Mouse (Mus musculus) cerebellum, adult 2 months (tissue): ENCODE data around the gene Ddx4. TPM values are rescaled to one million over a fixed set of nuclear protein-coding genes. Genes with fewer than 3 reads are reported as not detected.
"Not testable (repeated sequence)": the region's sequence is repeated elsewhere in the genome, so short reads cannot be mapped to it uniquely, and the experiment has no call there.

Experiments used
- DNase-seq, 2 experiments: peaks; one replicate each; pipeline ENCODE4 v3.0.0; 2021
- H3K27ac ChIP-seq: fragments of 200-500 bp; 2 replicates; pipeline ENCODE4 v1.5.1; 2012; ENCODE audit warnings: low read length, control low read depth, inconsistent platforms; ENCODE audit not compliant: insufficient read depth
- H3K27me3 ChIP-seq: fragments of 200-500 bp; 2 replicates; pipeline ENCODE4 v1.6.1; 2012; ENCODE audit warnings: inconsistent platforms, mild to moderate bottlenecking, low read length, moderate library complexity; ENCODE audit not compliant: control insufficient read depth, insufficient read depth
- H3K4me1 ChIP-seq: fragments of 200-500 bp; 2 replicates; pipeline ENCODE4 v1.6.1; 2011; ENCODE audit warnings: low read length; ENCODE audit not compliant: control insufficient read depth, insufficient read depth
- H3K4me3 ChIP-seq: fragments of 200-500 bp; replicated peaks from 2 replicates; pipeline ENCODE3; 2011; ENCODE audit warnings: mild to moderate bottlenecking, low read depth, low read length, control low read depth; ENCODE audit not compliant: insufficient read depth
- CTCF ChIP-seq: fragments of 200-500 bp; IDR thresholded peaks from 2 replicates; pipeline ENCODE4 v1.5.1; 2011; ENCODE audit warnings: low read depth, mild to moderate bottlenecking, control low read depth, low read length, moderate library complexity, borderline replicate concordance; ENCODE audit not compliant: insufficient read depth
- POLR2A ChIP-seq: fragments of 200-500 bp; IDR thresholded peaks from 2 replicates; pipeline ENCODE4 v1.6.1; 2011; ENCODE audit warnings: low read length, control low read depth, borderline replicate concordance; ENCODE audit not compliant: insufficient read depth
- WGBS: fragments of 180-500 bp; shearing (Covaris S2); methylation state at CpG from one replicate; pipeline ENCODE4 v1.1.7; 2018; 5-methylcytosine and 5-hydroxymethylcytosine counted together
- polyA plus RNA-seq: library from polyadenylated mRNA; depleted of rRNA; stranded (reverse); fragments of >200 nt; gene quantifications from 2 replicates; pipeline ENCODE4 v1.2.3, GENCODE M21; 2012

The Ddx4 gene
- polyA plus RNA-seq, 1 experiment = 1.1 TPM

DNA sequence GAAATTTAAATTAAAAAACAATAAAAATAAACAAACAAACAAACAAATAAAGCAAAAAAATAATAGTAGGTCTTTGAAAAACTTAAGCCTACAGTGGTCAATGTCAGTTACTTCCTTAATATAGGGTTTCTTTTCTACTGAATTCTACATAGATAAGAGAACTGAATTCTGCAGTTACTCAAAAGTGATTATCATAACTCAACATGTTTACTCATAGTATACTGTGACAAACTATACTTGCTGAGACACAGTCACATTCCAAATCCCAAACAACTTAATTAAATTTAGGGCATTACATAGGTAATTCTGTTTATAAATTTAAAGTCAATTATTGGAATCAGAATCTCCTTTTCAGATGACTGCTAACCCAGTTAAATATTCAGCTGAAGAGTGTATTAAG, 62.6 kb downstream of the Ddx4 start:
- TF ChIP-seq CTCF (no peak), POLR2A (no peak)
- DNase-seq = no peak
- no peaks in the 10 kb centered on the region for H3K4me1 ChIP-seq
- no peak overlapping the region for H3K27ac ChIP-seq
- H3K4me3 ChIP-seq = no peak overlapping the region
- H3K27me3 ChIP-seq = no peaks in the 10 kb centered on the region

DNA sequence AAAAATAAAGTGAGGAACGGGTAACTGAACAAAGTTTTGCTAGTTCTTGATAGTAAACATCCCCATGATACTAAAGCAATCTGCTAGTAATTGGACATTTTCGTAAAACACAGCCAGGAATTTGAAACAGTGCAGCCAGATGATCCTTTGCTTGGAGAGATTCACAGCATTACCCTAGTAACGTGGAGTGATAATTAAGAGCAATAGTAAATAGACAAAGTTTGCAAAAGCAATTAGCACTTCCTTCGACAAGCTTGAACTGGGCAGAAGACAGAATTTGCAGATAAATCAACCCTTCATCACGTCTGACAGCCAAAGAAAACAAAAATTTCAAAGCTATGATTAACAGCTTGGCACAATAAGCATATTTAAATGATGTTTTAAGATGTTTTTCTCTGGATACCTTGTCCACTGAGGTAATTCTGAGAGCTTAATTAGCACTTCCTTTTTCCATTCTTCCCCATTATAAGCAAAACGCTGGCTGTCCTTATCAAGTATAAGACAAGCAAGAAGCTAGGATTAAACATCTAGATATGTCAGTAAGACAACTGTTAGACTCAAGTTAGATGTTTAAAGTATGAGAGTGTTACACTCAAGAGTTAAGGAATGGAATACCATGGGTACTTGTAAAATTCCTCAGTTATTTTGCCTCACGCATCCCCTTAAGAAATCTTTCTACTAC, 67.6 kb downstream of the Ddx4 start:
- Histone ChIP-seq H3K4me1 (no peaks in the 10 kb centered on the region), H3K4me3 (no peak overlapping the region), H3K27ac (no peak overlapping the region), H3K27me3 (no peaks in the 10 kb centered on the region)
- no peak for DNase-seq
- TF ChIP-seq CTCF (no peak), POLR2A (no peak)
- 81% methylated on average over 7 of the region's 7 CpGs for WGBS

DNA sequence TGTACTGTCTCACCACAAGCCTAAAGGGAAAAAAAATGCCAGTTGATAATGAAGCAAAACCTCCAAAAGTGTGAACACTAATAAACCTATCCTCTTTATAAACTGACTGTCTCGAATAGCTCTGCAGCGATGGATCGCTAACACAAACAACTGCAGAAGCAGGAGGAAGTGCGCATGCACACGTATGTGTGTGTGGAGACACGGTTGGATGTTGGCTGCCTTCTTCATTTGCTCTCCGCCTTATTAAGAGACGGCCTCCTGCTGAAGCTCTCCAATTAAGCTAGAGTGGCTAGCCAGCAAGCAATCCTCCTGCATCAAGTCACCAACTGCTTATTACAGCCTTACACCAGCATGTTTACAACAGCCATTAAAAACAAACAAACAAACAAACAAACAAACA, 70.0 kb downstream of the Ddx4 start:
- no peaks in the 10 kb centered on the region for H3K4me1 ChIP-seq
- no peak for TF ChIP-seq POLR2A
- TF ChIP-seq CTCF = no peak
- no peak for DNase-seq
- H3K27ac ChIP-seq = no peak overlapping the region
- no peaks in the 10 kb centered on the region for H3K27me3 ChIP-seq
- no peak overlapping the region for H3K4me3 ChIP-seq
- WGBS = 24% methylated on average over 8 of the region's 8 CpGs

DNA sequence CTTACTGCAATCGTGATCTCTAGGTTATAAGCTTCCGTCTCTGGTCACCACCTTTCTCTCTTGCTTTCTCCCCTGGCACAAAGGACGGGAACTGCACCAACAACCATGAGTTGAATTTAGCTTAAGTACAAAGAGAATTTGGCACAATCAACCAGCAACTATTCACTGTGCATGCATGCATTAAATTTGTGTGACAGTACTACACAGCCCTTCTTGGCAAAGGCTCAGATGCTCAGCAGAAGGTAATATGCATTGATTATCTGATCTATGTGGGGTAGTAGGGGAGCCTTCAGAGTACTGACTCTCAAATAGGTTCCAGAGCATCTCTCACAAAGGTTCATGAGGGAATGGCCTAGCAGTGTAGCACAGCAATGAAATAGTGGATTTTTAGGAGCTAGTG, 70.5 kb downstream of the Ddx4 start:
- TF ChIP-seq CTCF (no peak), POLR2A (no peak)
- 29% methylated on average over 3 of the region's 3 CpGs for WGBS

DNA sequence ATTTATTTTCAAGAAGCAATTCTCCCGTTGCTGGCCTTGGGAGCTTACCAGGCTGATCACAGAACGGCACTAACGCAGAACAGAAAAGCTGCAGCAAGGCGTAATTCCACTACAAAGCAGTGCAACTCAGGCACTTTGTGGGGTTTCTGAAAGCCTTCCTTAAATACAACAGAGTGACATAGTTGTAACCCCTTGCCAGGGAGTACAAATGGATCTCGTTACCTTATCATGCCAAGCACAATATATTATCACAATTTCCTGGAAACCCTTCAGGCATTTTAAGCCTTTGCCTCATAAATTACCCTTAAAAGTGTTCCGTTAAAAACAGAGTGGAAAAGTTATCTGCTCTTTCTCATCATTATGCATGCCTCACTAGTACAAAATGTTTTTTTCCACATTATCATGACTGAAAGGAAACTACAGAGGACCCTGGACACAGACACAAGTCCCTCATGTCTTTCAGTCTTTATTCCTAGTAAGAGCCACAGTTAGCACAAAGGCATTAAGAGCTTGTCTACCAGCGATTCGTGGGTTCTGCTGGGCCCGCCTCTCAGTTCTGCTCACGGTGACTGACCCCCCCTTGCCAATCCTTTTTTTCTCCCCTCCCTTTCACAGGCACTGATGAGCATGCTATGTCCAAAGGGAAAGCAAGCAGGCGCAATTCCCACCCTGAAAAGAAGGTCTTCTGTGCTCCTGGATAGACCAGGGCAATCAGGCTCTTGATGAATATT, 71.5 kb downstream of the Ddx4 start:
- 71% methylated on average over 11 of the region's 11 CpGs for WGBS
- H3K27me3 ChIP-seq = no peaks in the 10 kb centered on the region
- H3K27ac ChIP-seq = no peak overlapping the region
- H3K4me1 ChIP-seq = no peaks in the 10 kb centered on the region
- DNase-seq = no peak
- no peak for TF ChIP-seq CTCF
- no peak for TF ChIP-seq POLR2A
- no peak overlapping the region for H3K4me3 ChIP-seq

More for the DNA sequence above, 70.5 kb downstream of the Ddx4 start:
- Histone ChIP-seq H3K27me3 (no peaks in the 10 kb centered on the region), H3K27ac (no peak overlapping the region), H3K4me3 (no peak overlapping the region), H3K4me1 (no peaks in the 10 kb centered on the region)
- DNase-seq = no peak

DNA sequence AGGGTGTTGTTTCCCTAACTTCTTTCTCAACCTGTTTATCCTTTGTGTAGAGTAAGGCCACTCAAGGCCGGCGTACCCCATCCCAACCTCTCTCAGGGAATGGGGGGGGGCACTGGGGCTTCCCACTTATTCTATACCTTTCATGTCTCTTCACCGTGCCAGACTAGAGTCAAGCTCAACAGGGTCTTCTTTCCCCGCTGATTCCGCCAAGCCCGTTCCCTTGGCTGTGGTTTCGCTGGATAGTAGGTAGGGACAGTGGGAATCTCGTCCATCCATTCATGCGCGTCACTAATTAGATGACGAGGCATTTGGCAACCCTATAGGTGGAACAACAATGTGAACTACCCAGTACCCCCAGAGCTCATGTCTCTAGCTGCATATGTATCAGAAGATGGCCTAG, 74.2 kb downstream of the Ddx4 start:
- WGBS = 75% methylated on average over 11 of the region's 11 CpGs
- H3K27ac ChIP-seq = not testable (repeated sequence)

DNA sequence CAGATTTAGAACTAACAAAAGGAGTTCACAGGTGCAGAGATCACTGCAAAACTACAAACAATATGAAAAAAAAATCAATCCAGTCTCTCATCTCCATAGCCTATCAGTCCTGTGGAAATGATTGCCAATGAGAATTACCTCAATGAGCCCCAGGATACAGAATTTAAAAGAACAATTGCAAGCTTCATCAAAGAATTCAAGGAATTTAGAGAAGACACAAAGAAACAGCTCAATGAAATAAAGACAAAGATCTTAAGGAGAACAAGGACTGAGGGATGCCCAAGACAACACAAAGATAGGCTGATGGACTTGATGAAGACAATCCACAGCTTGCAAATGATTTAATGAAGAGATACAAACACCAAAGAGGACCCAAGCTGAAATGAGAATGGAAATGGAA, 78.5 kb downstream of the Ddx4 start:
- H3K4me3 ChIP-seq = no peak overlapping the region
- H3K4me1 ChIP-seq = no peaks in the 10 kb centered on the region
- DNase-seq = no peak
- H3K27ac ChIP-seq = no peak overlapping the region
- TF ChIP-seq CTCF (no peak), POLR2A (no peak)
- H3K27me3 ChIP-seq = no peaks in the 10 kb centered on the region

More for the DNA sequence above, 74.2 kb downstream of the Ddx4 start:
- H3K27me3 ChIP-seq, H3K4me1 ChIP-seq, H3K4me3 ChIP-seq: not testable (repeated sequence)
- peak; percentile 100 for DNase-seq

DNA sequence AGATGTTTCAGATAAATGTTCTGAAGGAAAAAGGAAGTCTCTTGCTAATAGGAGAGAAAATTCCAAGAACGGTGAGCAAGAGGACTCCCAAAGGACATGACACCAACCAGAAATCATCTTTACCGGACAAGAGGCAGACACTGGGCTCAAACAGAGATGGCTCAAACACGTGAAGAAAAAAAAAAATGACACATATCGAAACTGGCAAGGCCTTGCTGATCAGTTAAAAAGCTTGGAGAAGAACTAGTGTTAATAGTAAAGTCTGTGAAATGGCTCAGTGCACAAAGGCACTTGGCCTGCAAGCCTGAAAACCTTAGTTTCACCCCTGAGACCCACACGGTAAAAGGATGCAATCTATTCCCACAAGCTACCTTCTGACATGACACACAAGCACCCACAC, 81.5 kb downstream of the Ddx4 start:
- TF ChIP-seq POLR2A (no peak), CTCF (no peak)
- WGBS = 68% methylated on average over 5 of the region's 5 CpGs
- DNase-seq = no peak

More for the DNA sequence above, 81.5 kb downstream of the Ddx4 start:
- H3K27ac ChIP-seq = no peak overlapping the region
- H3K4me3 ChIP-seq = no peak overlapping the region
- H3K27me3 ChIP-seq = no peaks in the 10 kb centered on the region
- no peaks in the 10 kb centered on the region for H3K4me1 ChIP-seq
